Mouse (Mus musculus) forebrain, embryonic 16.5 days (tissue): ENCODE results near the gene Mrgprx1. TPM values are rescaled to one million over a fixed set of nuclear protein-coding genes. Genes with fewer than 3 reads are reported as not detected.

Experiments
- polyA plus RNA-seq: library from polyadenylated mRNA; unstranded; fragments of >200 nt; fragmentation: Nextera tagmentation; extraction: Ambion mirVana; gene quantifications from 2 replicates; pipeline ENCODE4 v1.2.1, GENCODE M21; 2015

Mrgprx1 gene
- polyA plus RNA-seq, 1 experiment from 2014 or later: not detected

Other genes with a start within 250 kb of the Mrgprx1 start
- gene Mrgpra4, start 45.5 kb downstream of the Mrgprx1 start, polyA plus RNA-seq: not detected in 2 replicates
- not detected in 2 replicates for gene Mrgprb5, start 141.4 kb upstream of the Mrgprx1 start, polyA plus RNA-seq
- gene Mrgprb4, start 171.7 kb upstream of the Mrgprx1 start, polyA plus RNA-seq: not detected in 2 replicates